Mouse (Mus musculus) effector memory CD4-positive, alpha-beta T cell, adult 5 months (primary cell): ENCODE measurements around the gene Sez6l. TPM values are rescaled to one million over a fixed set of nuclear protein-coding genes. Genes with fewer than 3 reads are reported as not detected.

Experiments used
- polyA plus RNA-seq: library from polyadenylated mRNA; unstranded; fragments of 100-300 nt; shearing (Covaris generic); gene quantifications from one replicate; pipeline ENCODE4 v1.2.1, GENCODE M21; 2017

Gene Sez6l
- polyA plus RNA-seq: not detected

GRCm38 (mm10) chr5:112576993-112577670, at the start of gene Sez6l:
Gene Sez6l, minus strand, starts transcription at chr5:112577185.

GRCm38 (mm10) chr5:112448747-112449440, 128.1 kb downstream of the Sez6l start, which contains the start of gene Gm6588:
Gene Gm6588, plus strand, starts transcription at chr5:112449426.

GRCm38 (mm10) chr5:112394779-112395443, 182.1 kb downstream of the Sez6l start, which contains the start of gene Asphd2:
Gene Asphd2, minus strand, starts transcription at chr5:112394866.

Other genes starting within 250 kb of the Sez6l start
- 102 TPM for gene Srrd, start 234.1 kb downstream of the Sez6l start, polyA plus RNA-seq
- gene Hps4, start 234.1 kb downstream of the Sez6l start, polyA plus RNA-seq: 21.8 TPM
- 0.71 TPM for gene Gm6583, start 221.2 kb downstream of the Sez6l start, polyA plus RNA-seq
- 1.1 TPM for gene Asphd2, start 182.3 kb downstream of the Sez6l start, polyA plus RNA-seq
- not detected for gene Gm6588, start 127.8 kb downstream of the Sez6l start, polyA plus RNA-seq